Mouse (Mus musculus) myocyte (in vitro differentiated cells): ENCODE measurements around the gene Wwox. TPM values are rescaled to one million over a fixed set of nuclear protein-coding genes. Genes with fewer than 3 reads are reported as not detected.

Source experiments
- H3K27me3 ChIP-seq: one replicate; pipeline ENCODE4 v1.6.1; 2011; ENCODE audit not compliant: control insufficient read depth, insufficient read depth, insufficient read length
- H3K36me3 ChIP-seq: one replicate; pipeline ENCODE4 v1.6.1; 2011; ENCODE audit not compliant: control insufficient read depth, insufficient read depth
- H3K4me2 ChIP-seq: one replicate; pipeline ENCODE4 v1.6.1; 2011; ENCODE audit warnings: low read depth, control low read depth
- H3K4me3 ChIP-seq: one replicate; pipeline ENCODE4 v1.5.1; 2011; ENCODE audit warnings: mild to moderate bottlenecking, control low read depth, moderate library complexity
- H3K79me2 ChIP-seq: one replicate; pipeline ENCODE4 v1.6.1; 2011; ENCODE audit not compliant: control insufficient read depth, insufficient read depth
- H3ac ChIP-seq: one replicate; pipeline ENCODE4 v1.6.1; 2011; ENCODE audit not compliant: control insufficient read depth, insufficient read length
- CEBPB ChIP-seq: IDR thresholded peaks from 2 replicates; pipeline ENCODE4 v1.6.1; 2011; ENCODE audit warnings: mild to moderate bottlenecking, moderate library complexity; ENCODE audit not compliant: poor library complexity, insufficient read depth, severe bottlenecking
- E2F4 ChIP-seq: IDR thresholded peaks from one replicate; pipeline ENCODE4 v1.6.1; 2011; ENCODE audit warnings: mild to moderate bottlenecking, control low read depth, moderate library complexity; ENCODE audit not compliant: insufficient read depth
- MAX ChIP-seq: IDR thresholded peaks from one replicate; pipeline ENCODE4 v1.6.1; 2011; ENCODE audit warnings: low read depth, mild to moderate bottlenecking, control low read depth
- MYOD1 ChIP-seq, 3 experiments: IDR thresholded peaks; one replicate each; pipeline ENCODE4 v1.6.1; 2011; ENCODE audit warnings: control low read depth in 2 of 3, low read depth in 2 of 3, mild to moderate bottlenecking in 2 of 3, moderate library complexity in 1 of 3; ENCODE audit not compliant: insufficient read length in 2 of 3, control insufficient read depth in 1 of 3
- MYOG ChIP-seq, 3 experiments: IDR thresholded peaks; one replicate each; pipeline ENCODE4 v1.6.1; 2011; ENCODE audit warnings: control low read depth in 2 of 3, low read depth in 2 of 3, mild to moderate bottlenecking in 2 of 3; ENCODE audit not compliant: insufficient read length in 2 of 3, control insufficient read depth in 1 of 3, insufficient read depth in 1 of 3
- POLR2A ChIP-seq: IDR thresholded peaks from one replicate; pipeline ENCODE4 v1.6.1; 2011; ENCODE audit warnings: low read depth, mild to moderate bottlenecking, control low read depth, moderate library complexity; ENCODE audit not compliant: insufficient read length
- POLR2AphosphoS2 ChIP-seq: IDR thresholded peaks from one replicate; pipeline ENCODE4 v1.6.1; 2011; ENCODE audit warnings: low read depth, control low read depth; ENCODE audit not compliant: insufficient read length
- REST ChIP-seq: IDR thresholded peaks from one replicate; pipeline ENCODE4 v1.6.1; 2011; ENCODE audit warnings: mild to moderate bottlenecking, control low read depth, moderate library complexity; ENCODE audit not compliant: insufficient read depth, insufficient read length
- SRF ChIP-seq: IDR thresholded peaks from one replicate; pipeline ENCODE4 v1.6.1; 2011; ENCODE audit warnings: low read depth; ENCODE audit not compliant: control insufficient read depth, insufficient read length
- TCF12 ChIP-seq: IDR thresholded peaks from one replicate; pipeline ENCODE4 v1.6.1; 2011; ENCODE audit warnings: mild to moderate bottlenecking, control low read depth; ENCODE audit not compliant: poor library complexity, insufficient read depth, severe bottlenecking
- TCF3 ChIP-seq: IDR thresholded peaks from one replicate; pipeline ENCODE4 v1.6.1; 2011; ENCODE audit warnings: low read depth, control low read depth; ENCODE audit not compliant: insufficient read length
- USF1 ChIP-seq: IDR thresholded peaks from one replicate; pipeline ENCODE4 v1.6.1; 2011; ENCODE audit warnings: low read depth, mild to moderate bottlenecking, control low read depth, moderate library complexity
- polyA plus RNA-seq: library from polyadenylated mRNA; unstranded; fragments of >200 nt; fragmentation: generic; extraction: Trizol; gene quantifications from one replicate; pipeline ENCODE4 v1.2.1, GENCODE M21; 2012; ENCODE audit warnings: missing spikeins

Wwox gene
- polyA plus RNA-seq, 1 experiment = 8.6 TPM

- no peak overlapping the region for H3K4me3 ChIP-seq
- TF ChIP-seq TCF3 (no peak), TCF12 (no peak), MAX (no peak), POLR2A (no peak), MYOD1 (IDR thresholded peaks at IDR 0.05; ENCODE audit: control insufficient read depth in 1 of 3, insufficient read length in 2 of 3, low read depth in 2 of 3) (no peak), REST (no peak), SRF (no peak), POLR2AphosphoS2 (no peak), E2F4 (no peak), CEBPB (no peak), USF1 (no peak), MYOG (IDR thresholded peaks at IDR 0.05; ENCODE audit: control insufficient read depth in 1 of 3, insufficient read depth in 1 of 3, insufficient read length in 2 of 3, low read depth in 2 of 3) (no peak)
- no peaks in the 10 kb centered on the region for H3K36me3 ChIP-seq
- no peaks in the 10 kb centered on the region for H3K79me2 ChIP-seq
- H3ac ChIP-seq = no peak overlapping the region
- no peaks in the 10 kb centered on the region for H3K27me3 ChIP-seq
- H3K4me2 ChIP-seq = no peak overlapping the region
Observed at GRCm38 (mm10) chr8:114593424-114594157, 154.1 kb downstream of the Wwox start.

GRCm38 (mm10) chr8:114594811-114595210 is 155.4 kb downstream of the Wwox start:
- TF ChIP-seq E2F4 = no peak
- no peak for TF ChIP-seq TCF12
- no peak for TF ChIP-seq POLR2AphosphoS2
- TF ChIP-seq MYOG (IDR thresholded peaks at IDR 0.05; ENCODE audit: control insufficient read depth in 1 of 3, insufficient read depth in 1 of 3, insufficient read length in 2 of 3, low read depth in 2 of 3) = no peak
- no peak for TF ChIP-seq POLR2A
- no peak for TF ChIP-seq REST
- TF ChIP-seq USF1 = no peak
- Histone ChIP-seq H3K36me3 (no peaks in the 10 kb centered on the region), H3K4me2 (no peak overlapping the region), H3ac (no peak overlapping the region), H3K4me3 (no peak overlapping the region), H3K27me3 (no peaks in the 10 kb centered on the region), H3K79me2 (no peaks in the 10 kb centered on the region)

- H3ac ChIP-seq = no peak overlapping the region
- H3K79me2 ChIP-seq = no peaks in the 10 kb centered on the region
- H3K4me2 ChIP-seq = no peak overlapping the region
- H3K27me3 ChIP-seq = no peaks in the 10 kb centered on the region
- H3K36me3 ChIP-seq = no peaks in the 10 kb centered on the region
- TF ChIP-seq MYOD1 (IDR thresholded peaks at IDR 0.05; ENCODE audit: control insufficient read depth in 1 of 3, insufficient read length in 2 of 3, low read depth in 2 of 3) (no peak), MAX (no peak), USF1 (no peak)
- no peak overlapping the region for H3K4me3 ChIP-seq
Observed at GRCm38 (mm10) chr8:114599555-114599954, 160.1 kb downstream of the Wwox start.

- no peaks in the 10 kb centered on the region for H3K79me2 ChIP-seq
- TF ChIP-seq TCF12 = no peak
- TF ChIP-seq CEBPB = no peak
- TF ChIP-seq POLR2A = no peak
- TF ChIP-seq MAX = no peak
- TF ChIP-seq SRF = no peak
- TF ChIP-seq TCF3 = no peak
- TF ChIP-seq MYOG (IDR thresholded peaks at IDR 0.05; ENCODE audit: control insufficient read depth in 1 of 3, insufficient read depth in 1 of 3, insufficient read length in 2 of 3, low read depth in 2 of 3) = no peak
- TF ChIP-seq MYOD1 (IDR thresholded peaks at IDR 0.05; ENCODE audit: control insufficient read depth in 1 of 3, insufficient read length in 2 of 3, low read depth in 2 of 3) = no peak
- TF ChIP-seq REST = no peak
- H3K4me2 ChIP-seq = no peak overlapping the region
- H3K27me3 ChIP-seq = no peaks in the 10 kb centered on the region
- H3K4me3 ChIP-seq = no peak overlapping the region
- no peaks in the 10 kb centered on the region for H3K36me3 ChIP-seq
- H3ac ChIP-seq = no peak overlapping the region
Observed at GRCm38 (mm10) chr8:114600196-114600595, 160.7 kb downstream of the Wwox start.

GRCm38 (mm10) chr8:114603046-114603445 is 163.6 kb downstream of the Wwox start:
- TF ChIP-seq SRF = no peak
- TF ChIP-seq POLR2AphosphoS2 = no peak
- no peak for TF ChIP-seq CEBPB
- no peak for TF ChIP-seq USF1
- TF ChIP-seq E2F4 = no peak
- TF ChIP-seq POLR2A = no peak
- TF ChIP-seq MYOG (IDR thresholded peaks at IDR 0.05; ENCODE audit: control insufficient read depth in 1 of 3, insufficient read depth in 1 of 3, insufficient read length in 2 of 3, low read depth in 2 of 3) = no peak
- TF ChIP-seq TCF12 = no peak
- no peak for TF ChIP-seq MAX
- no peak for TF ChIP-seq MYOD1 (IDR thresholded peaks at IDR 0.05; ENCODE audit: control insufficient read depth in 1 of 3, insufficient read length in 2 of 3, low read depth in 2 of 3)
- TF ChIP-seq REST = no peak
- no peak for TF ChIP-seq TCF3
- H3ac ChIP-seq = no peak overlapping the region
- no peaks in the 10 kb centered on the region for H3K79me2 ChIP-seq
- no peaks in the 10 kb centered on the region for H3K27me3 ChIP-seq
- no peaks in the 10 kb centered on the region for H3K36me3 ChIP-seq
- H3K4me3 ChIP-seq = no peak overlapping the region
- no peak overlapping the region for H3K4me2 ChIP-seq
